Mouse (Mus musculus): ENCODE results near the gene 1700024P04Rik. TPM values are rescaled to one million over a fixed set of nuclear protein-coding genes. Genes with fewer than 3 reads are reported as not detected.

Gene 1700024P04Rik
- polyA plus RNA-seq, 1 experiment from 2014 or later = not detected

- H3K36me3 ChIP-seq = no peaks in the 10 kb centered on the region
- no peaks in the 10 kb centered on the region for H3K27me3 ChIP-seq
- H3K4me1 ChIP-seq (replicated peaks) = no peaks in the 10 kb centered on the region
- no peak overlapping the region for H3K4me2 ChIP-seq
- H3K9me3 ChIP-seq (replicated peaks) = no peaks in the 10 kb centered on the region
- H3K4me3 ChIP-seq = no peak overlapping the region
- H3K27ac ChIP-seq = no peak overlapping the region
- no peak for ATAC-seq (replicated peaks; ENCODE audit: insufficient number of reproducible peaks, insufficient read depth, low FRiP score, low read depth)
- no peak overlapping the region for H3K9ac ChIP-seq
- 53% methylated on average over 6 of the region's 6 CpGs for WGBS
Measured at GRCm38 (mm10) chr13:98942360-98942759, 42.0 kb downstream of the 1700024P04Rik start.

- Histone ChIP-seq H3K27ac (no peak overlapping the region), H3K27me3 (no peaks in the 10 kb centered on the region), H3K36me3 (no peaks in the 10 kb centered on the region), H3K4me1 (replicated peaks) (no peaks in the 10 kb centered on the region), H3K4me2 (no peak overlapping the region), H3K9ac (no peak overlapping the region), H3K9me3 (replicated peaks) (no peaks in the 10 kb centered on the region), H3K4me3 (no peak overlapping the region)
- 67% methylated on average over 7 of the region's 7 CpGs for WGBS
- no peak for ATAC-seq (replicated peaks; ENCODE audit: insufficient number of reproducible peaks, insufficient read depth, low FRiP score, low read depth)
Measured at GRCm38 (mm10) chr13:98941829-98942343, 42.5 kb downstream of the 1700024P04Rik start.

- ATAC-seq (replicated peaks; ENCODE audit: insufficient number of reproducible peaks, insufficient read depth, low FRiP score, low read depth) = no peak
- Histone ChIP-seq H3K9ac (no peak overlapping the region), H3K36me3 (no peaks in the 10 kb centered on the region), H3K27ac (no peak overlapping the region), H3K27me3 (no peaks in the 10 kb centered on the region), H3K4me2 (no peak overlapping the region), H3K4me3 (no peak overlapping the region), H3K9me3 (replicated peaks) (no peaks in the 10 kb centered on the region), H3K4me1 (replicated peaks) (no peaks in the 10 kb centered on the region)
- 54% methylated on average over 6 of the region's 6 CpGs for WGBS
Measured at GRCm38 (mm10) chr13:98937108-98937507, 47.3 kb downstream of the 1700024P04Rik start.

Other genes starting within 250 kb of the 1700024P04Rik start
- 25.2 and 27.4 TPM in 2 replicates for gene Fcho2, start 169.1 kb downstream of the 1700024P04Rik start, polyA plus RNA-seq (2015; fragmentation: Nextera tagmentation; extraction: Ambion mirVana)
- 36.4 and 43.4 TPM in 2 replicates for gene Tnpo1, start 58.2 kb downstream of the 1700024P04Rik start, polyA plus RNA-seq (2015; fragmentation: Nextera tagmentation; extraction: Ambion mirVana)
- gene Zfp366, start 200.3 kb upstream of the 1700024P04Rik start, polyA plus RNA-seq (2015; fragmentation: Nextera tagmentation; extraction: Ambion mirVana) = 0.58 and 0.62 TPM in 2 replicates